Mouse (Mus musculus): ENCODE data around the gene Ralgps1. TPM values are rescaled to one million over a fixed set of nuclear protein-coding genes. Genes with fewer than 3 reads are reported as not detected.
A peak's percentile ranks its signal among the peaks of the same experiment; 100 is the strongest.
"Not testable (repeated sequence)": the region's sequence is repeated elsewhere in the genome, so short reads cannot be mapped to it uniquely, and the experiment has no call there.

The Ralgps1 gene
- total RNA-seq, 4 experiments from 2014 or later = 6.2 to 7.0 (median 6.4) TPM

DNA sequence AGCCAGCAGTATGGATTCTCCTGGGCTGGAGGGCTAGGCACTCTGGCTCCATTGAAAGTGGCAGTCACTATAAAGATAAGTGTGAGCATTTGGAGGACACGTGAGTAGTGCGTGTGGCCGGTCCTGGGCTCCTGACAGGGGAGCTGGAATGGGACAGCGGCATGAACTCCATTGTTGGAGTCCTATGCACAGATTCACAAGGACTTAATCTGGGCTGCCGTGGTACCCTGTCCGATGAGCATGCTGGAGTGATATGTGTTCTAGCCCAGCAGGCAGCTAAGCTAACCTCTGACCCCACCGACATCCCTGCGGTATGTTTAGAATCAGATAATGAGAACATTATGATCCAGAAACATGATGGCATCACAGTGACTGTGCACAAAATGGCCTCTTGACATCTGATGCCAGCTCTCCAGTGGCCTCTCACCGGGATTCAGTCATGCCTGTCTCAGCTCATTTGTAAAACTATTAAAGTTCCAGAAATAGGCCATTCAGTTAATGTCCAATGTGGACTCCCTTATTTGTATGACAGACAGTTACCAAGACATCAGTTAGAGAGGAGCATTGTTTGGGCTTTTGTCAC lies 48.2 kb downstream of the Ralgps1 start:
- DNase-seq (ENCODE audit: low spot score) = not testable (repeated sequence)

DNA sequence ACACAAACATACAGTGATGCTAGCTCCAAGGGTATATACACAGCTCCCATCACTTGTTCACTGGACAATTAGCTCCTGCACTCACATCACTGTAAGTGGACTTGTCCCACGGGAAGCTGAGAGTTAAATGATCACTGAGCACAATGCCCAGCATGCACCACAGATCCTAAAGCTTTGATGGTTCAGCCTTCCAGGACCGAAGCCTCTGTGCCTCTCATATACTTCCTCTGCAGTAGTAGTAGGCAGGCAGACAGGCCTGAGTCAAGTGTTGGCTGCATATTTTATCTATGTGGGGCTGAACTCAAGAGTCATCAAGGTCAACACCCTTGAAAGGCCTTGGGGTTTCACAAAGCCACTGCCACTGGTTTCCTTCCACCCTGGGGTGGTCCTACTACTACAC lies 49.6 kb downstream of the Ralgps1 start:
- DNase-seq (ENCODE audit: low spot score) = no peak

DNA sequence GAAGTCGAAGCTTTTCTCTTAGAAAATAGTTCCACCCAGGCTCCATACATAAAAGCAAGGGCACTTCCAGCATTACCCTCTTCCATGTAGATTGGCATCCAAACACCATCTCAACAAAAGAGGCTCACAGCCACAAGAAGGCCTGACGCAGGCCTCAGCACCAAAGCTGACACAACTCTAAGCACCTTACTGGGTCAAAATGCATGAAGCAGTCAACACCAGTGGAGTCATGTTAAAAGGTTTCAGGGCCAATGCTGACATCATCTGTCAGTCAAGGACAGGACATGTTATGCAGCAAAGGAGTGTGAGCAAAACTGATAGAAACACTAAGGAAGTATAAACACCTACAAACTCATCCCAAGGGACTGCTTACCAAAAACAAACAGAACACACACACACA lies 50.3 kb downstream of the Ralgps1 start:
- DNase-seq (ENCODE audit: low spot score) = no peak

DNA sequence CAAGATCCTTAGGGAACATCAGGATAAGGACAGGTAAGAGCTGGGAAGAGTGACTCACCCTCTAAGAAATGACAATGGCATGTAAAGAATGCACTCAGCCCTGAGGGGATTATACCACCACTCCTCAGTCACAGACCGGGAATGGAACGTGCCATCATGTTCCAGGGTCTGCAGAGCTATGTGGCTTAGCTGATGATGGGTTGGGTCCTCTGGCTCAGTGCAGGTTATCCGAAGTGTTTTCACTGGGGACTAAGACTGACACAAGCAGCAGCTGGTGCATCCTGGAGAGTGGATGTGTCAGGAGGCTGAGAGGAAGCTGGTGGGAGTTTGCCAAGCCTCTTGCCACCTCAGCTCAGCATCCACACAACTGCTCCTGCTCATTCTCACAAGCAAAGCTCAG lies 50.7 kb downstream of the Ralgps1 start:
- DNase-seq (ENCODE audit: low spot score) = no peak

DNA sequence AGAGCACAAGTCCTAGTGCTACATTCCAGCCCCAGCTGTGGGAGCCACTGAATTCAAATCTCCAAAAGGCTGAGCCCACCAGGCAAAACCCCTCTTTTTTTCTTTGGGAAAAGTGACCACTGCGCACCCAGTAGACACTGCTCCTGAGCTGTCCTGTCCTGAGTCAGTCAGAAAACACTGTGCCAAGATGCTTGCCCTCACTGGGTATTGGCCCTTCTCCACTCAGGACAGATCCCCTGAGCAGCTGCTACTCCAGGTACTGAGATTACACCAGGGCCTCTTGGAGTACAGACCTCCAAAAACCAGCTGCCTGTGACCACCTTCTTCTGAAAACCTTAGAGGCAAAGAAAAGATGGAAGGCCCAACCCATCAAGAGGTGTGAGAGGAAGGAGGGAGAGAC lies 51.4 kb downstream of the Ralgps1 start:
- no peak for DNase-seq (ENCODE audit: low spot score)

DNA sequence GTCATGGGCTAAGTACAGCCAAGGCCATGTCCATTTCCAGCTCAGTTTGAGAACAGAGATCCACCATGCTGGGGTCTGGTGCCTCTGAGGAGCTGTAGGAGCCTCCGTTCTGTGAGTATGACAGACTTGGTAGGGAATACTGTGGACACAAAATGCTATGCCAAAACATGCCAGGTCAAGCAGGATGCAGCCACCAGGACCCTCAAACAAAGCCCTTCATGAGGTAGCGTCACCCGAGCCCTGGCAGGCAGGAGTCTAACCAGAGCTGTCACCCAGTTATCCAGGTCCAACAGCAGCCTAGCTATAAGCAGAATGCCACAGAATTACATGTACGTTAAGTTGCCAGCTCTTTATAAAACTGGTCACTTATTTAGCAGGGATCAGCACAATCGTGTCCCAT lies 51.8 kb downstream of the Ralgps1 start:
- DNase-seq (ENCODE audit: low spot score) = no peak

DNA sequence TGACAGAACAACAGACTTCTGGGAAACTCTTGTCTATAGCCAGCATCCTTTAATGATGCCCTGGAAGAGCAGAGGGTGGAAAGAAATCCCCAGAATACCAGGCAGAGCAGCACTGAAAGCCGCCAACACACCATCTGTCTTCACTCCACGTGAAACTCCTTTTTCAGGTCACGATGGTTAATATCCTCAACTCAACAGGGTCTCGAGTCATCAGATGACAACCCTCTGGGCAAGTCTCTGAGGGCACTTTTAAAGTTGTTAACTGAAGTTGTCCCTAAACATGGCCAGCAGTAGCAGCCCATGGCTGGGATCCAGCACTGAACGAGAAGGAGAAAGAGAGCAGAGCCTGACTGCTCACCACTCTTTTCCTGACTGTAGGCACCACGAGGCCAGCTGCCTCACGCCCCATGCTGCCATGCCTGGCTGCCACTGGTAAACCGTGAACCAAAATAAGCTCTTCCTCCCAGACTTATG lies 52.8 kb downstream of the Ralgps1 start:
- no peak for DNase-seq (ENCODE audit: low spot score)

DNA sequence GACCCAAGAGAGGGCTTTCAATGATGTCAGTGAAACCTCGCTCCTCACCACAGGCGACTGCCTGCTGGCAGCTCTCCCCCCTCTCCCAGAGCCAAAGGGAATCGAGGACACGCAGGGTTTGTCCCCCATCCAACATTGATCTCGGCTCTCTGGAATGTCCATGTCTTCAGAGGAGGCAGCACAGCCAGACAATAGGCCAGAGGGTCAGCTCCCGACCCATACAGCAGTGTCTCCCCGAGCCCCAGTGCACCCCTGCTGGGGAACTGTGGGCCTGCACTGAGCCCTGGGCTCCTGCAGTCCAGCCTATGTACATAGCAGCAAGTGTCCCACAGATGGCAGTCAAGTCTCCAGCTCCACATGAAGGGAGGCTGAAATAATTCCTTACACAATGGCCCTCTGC lies 54.8 kb downstream of the Ralgps1 start:
- peak; percentile 88 for DNase-seq (ENCODE audit: low spot score)

DNA sequence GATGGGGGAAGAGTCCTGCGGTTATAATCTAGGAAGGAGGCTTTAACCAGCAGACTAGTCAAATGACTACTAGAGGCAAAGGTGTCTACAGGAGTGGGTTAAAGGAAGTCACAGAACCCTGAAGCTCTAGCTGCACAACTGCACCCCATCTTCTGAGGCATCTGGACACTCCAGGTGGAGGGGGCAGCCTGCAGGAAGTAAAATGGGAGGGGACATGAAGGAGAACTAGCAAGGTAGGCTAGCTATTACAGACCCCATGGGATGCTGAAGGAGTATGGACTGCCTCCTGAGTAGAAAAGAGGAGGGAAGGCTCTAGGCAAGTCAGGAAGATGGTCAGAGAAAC lies 55.3 kb downstream of the Ralgps1 start:
- no peak for DNase-seq (ENCODE audit: low spot score)

DNA sequence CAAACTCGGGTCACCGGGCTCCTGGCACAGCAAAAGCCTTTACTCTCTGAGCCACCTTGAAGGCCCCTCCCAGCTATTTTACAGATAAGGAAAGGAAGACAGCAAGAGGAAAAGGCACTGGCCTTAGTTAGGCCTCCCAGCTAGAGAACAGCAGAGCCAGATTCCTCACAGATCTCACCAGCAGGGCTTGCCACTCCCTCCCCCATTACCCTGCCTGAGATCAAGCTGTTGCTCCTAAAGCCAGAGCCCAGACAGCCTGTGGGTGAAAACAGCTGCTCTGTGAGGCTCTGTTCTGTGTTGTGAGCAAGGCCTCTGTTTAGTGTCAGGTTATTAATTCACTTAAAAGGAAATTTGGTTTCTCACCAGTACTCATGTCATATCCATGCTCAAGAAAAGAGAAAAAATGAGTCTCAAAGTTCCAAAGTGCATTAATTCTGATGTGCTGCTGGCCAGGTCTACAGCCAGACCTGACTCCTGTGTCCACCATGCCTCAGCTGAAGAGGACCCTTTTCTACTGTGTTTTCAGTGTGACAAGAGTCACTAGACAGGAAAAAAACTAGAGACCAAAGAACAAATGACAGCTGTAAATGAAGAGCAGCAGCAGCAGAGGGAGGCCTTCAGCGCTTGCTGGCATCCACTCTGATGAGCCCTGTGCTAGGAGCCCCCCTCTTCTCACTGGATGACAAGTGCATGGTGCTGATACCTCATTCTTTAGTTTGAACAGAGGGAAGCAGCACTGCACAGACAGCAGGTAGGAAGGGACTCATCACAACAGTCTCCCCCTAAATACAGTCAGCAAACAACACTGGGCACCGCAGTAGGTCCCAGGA lies 55.8 kb downstream of the Ralgps1 start:
- peak; percentile 40 for DNase-seq (ENCODE audit: low spot score)

DNA sequence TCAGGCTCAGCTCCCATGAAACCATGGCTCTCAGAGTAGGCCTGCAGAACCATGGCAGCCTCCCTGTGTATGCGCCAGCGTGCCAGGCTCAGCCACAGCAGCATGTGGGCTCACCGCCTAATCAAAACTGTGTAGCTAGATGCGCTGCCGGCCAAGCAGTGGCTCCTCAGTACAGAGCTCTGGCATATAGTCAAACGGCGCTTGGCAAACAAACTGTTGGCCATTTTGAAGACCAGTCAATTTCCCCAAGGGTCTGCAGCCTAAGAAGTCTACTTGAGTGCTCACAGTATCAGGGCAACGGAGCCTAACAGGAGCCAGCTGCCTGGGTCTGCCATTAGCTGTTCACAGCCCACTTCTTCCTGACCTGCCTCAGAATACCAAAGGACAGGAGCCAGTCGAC lies 61.9 kb downstream of the Ralgps1 start:
- DNase-seq (ENCODE audit: low spot score) = no peak

DNA sequence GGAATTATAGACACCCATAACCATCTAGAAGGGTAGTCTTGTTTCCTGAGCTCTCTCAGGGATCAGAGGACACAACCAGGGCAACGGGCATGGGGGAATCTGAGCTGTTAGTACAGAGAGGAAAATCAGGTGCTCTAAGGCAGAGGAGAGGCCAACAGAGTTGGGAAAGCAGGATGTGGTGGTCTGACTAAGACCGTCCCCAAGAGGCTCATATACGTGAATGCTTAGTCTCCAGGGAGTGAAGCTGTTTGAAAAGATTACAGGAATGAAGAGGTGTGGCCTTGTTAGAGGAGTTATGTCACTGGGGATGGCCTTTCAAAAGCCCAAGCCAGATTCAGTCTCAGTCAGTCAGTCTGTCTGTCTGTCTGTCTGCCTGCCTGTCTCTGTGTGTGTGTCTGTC lies 64.7 kb downstream of the Ralgps1 start:
- DNase-seq (ENCODE audit: low spot score) = no peak

DNA sequence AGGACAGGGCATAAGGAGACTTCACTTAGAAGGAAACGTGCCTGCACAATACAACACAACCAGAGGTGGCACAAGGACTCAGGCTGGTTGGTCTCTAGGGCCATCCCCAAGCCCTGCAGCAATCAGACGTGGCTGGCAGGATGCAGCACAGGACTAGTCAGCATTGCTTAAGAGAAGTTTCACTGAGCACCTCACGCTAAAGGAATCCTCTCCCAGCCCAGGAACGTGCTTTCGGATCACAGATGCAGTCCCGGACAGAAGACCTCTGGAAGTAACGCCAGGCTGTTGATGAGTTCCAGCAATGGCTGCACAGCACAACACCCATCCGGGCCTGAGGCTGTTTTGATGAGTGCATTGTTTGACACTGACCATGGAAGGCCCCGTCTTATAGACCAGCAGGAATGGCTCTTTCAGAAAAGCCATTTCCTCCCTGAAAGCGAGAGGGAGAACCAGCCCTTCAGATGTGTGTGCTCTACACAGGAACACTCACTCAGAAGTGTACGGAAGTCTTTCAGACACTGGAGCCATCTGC lies 67.8 kb downstream of the Ralgps1 start:
- DNase-seq (ENCODE audit: low spot score) = no peak

DNA sequence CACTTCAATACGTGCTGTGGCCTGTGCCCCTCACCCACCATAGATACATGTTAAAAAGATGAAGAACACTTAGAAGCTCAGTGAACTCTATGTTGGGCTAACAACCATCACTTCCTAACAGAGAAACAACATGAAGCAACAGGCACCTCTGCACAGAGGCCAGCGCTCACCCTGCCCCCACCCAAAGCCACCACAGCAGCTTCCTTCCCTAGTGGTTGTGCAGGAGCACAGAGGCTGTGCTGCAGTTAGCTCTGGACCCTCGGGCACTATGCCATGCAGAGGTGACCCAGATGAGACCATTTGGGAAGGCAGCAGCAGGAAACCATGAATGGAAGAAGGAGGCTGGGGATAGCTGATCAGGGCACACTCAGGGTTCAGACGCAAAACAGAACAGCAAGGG lies 68.5 kb downstream of the Ralgps1 start:
- DNase-seq (ENCODE audit: low spot score) = no peak

DNA sequence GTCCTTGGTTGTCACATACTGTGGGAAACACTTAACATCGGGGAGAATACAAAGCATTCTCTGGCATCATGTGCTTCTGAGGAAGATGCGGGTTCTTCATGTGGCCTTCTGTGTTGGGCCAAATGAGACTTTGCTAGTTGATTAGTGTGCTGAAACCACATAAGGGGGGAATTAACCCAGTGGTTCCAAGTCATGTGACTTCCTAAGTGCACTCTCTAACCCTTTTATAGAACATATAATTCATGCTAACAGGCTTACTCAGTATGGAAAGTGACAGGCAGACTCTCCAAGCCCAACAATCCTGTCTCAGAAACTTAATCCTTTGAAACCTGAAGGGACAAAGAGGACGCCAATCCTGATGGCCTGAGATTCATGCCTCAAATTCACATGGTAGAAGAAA lies 68.9 kb downstream of the Ralgps1 start:
- no peak for DNase-seq (ENCODE audit: low spot score)

DNA sequence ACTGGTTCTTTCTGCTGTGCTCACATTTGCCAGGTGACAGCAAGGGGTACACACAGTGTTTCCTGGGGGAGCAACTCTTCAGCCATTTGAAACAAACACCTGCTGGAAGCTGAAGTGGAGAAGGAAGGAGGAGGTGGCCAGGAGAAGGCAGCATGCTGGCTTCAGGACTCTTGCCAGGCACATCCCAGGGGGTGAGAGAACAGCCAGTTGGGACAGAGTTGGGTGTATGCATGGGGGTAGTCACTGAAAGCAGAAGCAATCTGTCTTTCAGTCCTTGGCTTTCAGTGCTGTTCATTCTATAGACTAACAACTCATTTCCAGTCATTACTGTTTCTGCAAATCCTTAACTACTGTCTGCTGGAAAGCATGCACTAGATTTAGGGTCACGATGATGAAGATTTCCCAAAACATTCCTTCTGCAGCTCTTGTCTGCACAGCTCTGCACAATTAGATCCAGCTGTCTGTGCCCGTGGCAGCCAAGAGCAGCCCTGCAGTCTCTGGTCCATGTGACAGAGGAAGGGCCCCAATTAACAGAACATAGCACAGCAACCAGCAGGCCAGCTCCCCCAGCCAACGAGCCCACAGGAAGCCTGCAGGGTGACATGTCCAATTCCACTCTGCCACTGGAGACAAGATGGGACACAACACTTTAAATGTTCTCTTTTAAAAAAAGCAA lies 70.8 kb downstream of the Ralgps1 start:
- DNase-seq (ENCODE audit: low spot score) = no peak

DNA sequence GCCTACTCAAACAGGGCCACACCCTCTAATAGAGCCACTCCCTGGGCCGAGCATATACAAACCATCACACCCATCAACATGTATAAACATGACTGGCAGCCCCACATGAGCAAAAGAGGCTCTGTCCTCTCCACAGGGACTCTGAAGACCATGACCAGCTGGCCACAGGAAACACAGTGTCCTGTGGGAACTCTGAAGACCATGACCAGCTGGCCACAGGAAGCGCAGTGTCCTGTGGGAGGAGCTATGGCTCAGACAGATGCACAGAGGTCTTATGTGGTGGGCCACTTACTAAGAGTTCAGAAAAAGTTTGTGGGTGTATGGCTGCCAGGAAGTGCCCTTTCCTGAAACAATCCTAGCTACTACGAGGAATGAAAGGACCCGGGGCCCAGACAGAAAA lies 72.4 kb downstream of the Ralgps1 start:
- no peak for DNase-seq (ENCODE audit: low spot score)

DNA sequence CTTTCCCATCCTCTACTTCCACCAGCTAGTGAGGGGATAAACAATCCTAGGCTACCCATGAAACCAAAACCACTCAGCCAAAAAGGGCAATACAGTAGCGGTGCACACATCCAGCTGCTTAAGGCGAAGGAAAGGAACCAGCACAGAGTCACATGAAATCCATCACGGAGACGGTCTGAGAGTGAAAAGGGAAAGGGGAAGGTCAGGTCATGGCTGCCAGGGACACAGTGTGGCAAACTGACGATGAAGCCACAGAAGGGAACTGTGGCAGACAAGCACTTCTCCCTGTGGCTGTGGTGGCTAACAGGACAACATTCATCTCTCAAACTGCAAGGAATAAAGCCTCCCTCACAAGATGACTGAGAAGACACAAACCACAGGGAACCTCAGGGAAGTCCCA lies 76.2 kb downstream of the Ralgps1 start:
- no peak for DNase-seq (ENCODE audit: low spot score)

DNA sequence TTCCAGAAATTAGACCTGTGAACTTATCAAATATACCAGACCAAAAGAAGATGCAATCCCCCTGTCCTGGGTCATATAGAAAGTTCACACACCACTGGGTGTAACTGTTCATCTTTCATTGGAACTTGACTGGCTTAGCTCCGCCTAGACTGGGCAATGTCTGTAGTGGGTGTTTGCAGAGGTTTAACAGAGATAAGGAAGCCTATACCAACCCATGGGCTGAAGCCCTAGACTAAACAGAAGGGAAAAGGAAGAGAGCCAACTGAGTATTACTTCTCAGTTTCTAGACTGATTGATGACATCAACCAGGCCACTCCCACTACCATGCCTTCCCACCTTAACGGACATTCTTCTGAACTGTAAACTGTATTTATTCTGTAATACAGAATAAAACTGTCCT lies 79.2 kb downstream of the Ralgps1 start:
- DNase-seq (ENCODE audit: low spot score) = no peak

DNA sequence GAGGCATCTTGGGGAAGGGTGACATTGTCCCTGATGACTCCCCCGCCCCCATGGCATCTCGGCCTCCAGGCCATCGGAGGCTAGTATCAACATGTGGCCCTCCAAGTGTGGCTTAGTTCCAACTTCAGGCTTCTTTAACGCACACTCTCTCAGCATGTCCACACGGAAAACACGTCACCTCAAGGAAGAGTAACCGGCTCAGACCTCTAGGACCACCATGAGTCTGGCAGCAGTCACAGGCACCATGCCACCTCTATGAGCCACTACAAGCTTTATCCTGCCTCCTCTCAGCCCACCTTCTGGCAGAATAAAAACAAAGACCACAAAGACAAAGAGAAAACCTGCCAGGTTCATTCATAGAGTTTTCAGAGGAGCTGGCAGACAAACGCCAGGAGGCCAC lies 80.8 kb downstream of the Ralgps1 start:
- DNase-seq (ENCODE audit: low spot score) = no peak

DNA sequence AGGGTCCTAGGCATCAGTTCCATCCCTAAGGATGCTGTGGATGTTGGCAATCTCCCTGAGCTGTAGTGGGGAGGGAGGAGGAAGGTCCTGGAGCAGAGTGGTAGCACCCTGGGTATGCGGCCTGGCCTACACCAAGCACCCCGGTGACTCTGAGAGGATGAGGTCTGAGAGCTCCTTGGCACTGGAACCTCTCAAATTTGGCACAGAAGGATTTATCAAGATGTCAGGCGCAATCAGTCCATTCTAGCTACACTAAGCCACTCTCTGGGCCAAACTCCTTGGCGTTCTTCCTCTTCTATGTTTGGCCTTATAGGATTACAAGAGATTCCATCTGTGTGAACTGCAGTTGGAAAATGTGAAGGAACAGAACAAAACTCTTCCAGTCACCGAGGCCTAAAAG lies 82.4 kb downstream of the Ralgps1 start:
- no peak for DNase-seq (ENCODE audit: low spot score)

DNA sequence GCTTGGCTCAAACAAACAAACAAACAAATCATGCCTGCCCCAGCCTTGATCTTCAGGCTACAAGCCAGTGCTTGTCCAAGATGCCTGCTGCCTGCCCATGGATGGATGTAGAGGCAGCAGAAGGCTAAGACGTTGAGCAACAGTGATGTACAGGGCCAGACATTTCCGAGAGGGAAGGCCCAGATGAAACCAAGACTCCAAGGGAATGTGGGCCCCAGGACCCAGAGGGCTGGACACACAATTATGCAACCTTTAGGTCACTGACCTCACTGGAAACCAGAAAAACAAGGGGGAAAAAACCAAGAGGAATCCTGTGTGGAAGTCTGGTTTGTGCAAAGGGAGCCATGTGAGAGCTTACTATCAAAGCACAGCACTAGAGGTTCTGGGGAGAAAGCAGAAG lies 87.6 kb downstream of the Ralgps1 start:
- no peak for DNase-seq (ENCODE audit: low spot score)

DNA sequence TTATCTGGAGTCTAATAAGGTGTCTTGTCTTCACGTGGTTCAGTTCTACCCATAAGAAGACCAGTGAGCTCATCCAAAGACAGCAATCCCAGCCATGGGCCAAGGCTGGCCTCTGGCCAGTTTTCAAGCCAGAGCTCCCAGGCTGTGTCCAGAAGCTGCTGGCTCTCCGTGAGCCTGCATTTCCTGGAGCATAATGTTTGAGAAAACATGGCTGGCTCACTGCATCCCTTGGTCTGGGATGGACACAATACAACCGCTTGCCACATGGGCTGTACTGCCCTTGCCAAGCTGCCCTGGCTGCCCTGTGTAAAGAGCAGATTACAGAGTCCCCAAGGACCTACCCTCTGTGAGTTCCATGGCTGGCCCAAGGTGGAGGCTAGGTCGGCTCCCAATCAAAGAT lies 88.4 kb downstream of the Ralgps1 start:
- peak; percentile 69 for DNase-seq (ENCODE audit: low spot score)

Data from heart, adult 8-10 months (tissue).